Mouse (Mus musculus) myocyte (in vitro differentiated cells): ENCODE results near the gene Fer1l5.

Experiments
- E2F4 ChIP-seq: IDR thresholded peaks from one replicate; pipeline ENCODE4 v1.6.1; 2011; ENCODE audit warnings: mild to moderate bottlenecking, control low read depth, moderate library complexity; ENCODE audit not compliant: insufficient read depth
- MYOD1 ChIP-seq, 3 experiments: IDR thresholded peaks; one replicate each; pipeline ENCODE4 v1.6.1; 2011; ENCODE audit warnings: control low read depth in 2 of 3, low read depth in 2 of 3, mild to moderate bottlenecking in 2 of 3, moderate library complexity in 1 of 3; ENCODE audit not compliant: insufficient read length in 2 of 3, control insufficient read depth in 1 of 3
- POLR2A ChIP-seq: IDR thresholded peaks from one replicate; pipeline ENCODE4 v1.6.1; 2011; ENCODE audit warnings: low read depth, mild to moderate bottlenecking, control low read depth, moderate library complexity; ENCODE audit not compliant: insufficient read length
- USF1 ChIP-seq: IDR thresholded peaks from one replicate; pipeline ENCODE4 v1.6.1; 2011; ENCODE audit warnings: low read depth, mild to moderate bottlenecking, control low read depth, moderate library complexity

DNA sequence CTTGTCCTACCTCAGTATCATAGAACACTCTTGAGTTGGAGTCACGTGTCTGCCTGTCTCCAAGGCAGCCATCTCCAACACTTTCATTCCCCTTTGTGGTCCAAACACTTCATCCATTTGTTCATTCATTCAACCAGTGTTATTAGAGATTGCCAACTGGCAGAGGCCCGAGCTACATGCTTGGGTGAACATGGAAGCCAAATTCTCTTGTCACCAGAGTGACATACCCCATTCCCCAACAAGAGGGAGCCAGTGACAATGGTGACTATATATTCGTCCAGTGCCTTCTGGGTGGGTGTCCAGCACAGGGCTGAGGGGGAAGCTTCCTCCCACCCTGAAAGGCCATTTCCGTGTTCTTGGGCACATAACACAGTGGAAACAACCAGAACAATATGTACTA lies 7.5 kb downstream of the Fer1l5 start:
- no peak for TF ChIP-seq MYOD1 (IDR thresholded peaks at IDR 0.05; ENCODE audit: control insufficient read depth in 1 of 3, insufficient read length in 2 of 3, low read depth in 2 of 3)
- TF ChIP-seq USF1 = no peak
- no peak for TF ChIP-seq POLR2A
- no peak for TF ChIP-seq E2F4
